Mouse (Mus musculus) forebrain, postnatal 0 days (tissue): ENCODE measurements around the gene Bag3. TPM values are rescaled to one million over a fixed set of nuclear protein-coding genes. Genes with fewer than 3 reads are reported as not detected.

Source experiments
- ATAC-seq: fragments of 200-750 bp; cut with Nextera tagmentation; 2 replicates; pipeline ENCODE4 v1.8.0; 2017; ENCODE audit warnings: mild to moderate bottlenecking, moderate library complexity
- DNase-seq: peaks from one replicate; pipeline ENCODE4 v3.0.0-alpha.2; 2015
- H3K27ac ChIP-seq: fragments of 300-500 bp; sonication (generic); 2 replicates; pipeline ENCODE4 v1.5.1; 2014; ENCODE audit warnings: low read depth, mild to moderate bottlenecking, antibody characterized with exemption, low read length, moderate library complexity, mixed read lengths
- H3K27me3 ChIP-seq: fragments of 300-500 bp; sonication (generic); 2 replicates; pipeline ENCODE4 v1.6.1; 2014; ENCODE audit warnings: mild to moderate bottlenecking, low read length, mixed read lengths; ENCODE audit not compliant: insufficient read depth
- H3K36me3 ChIP-seq: fragments of 300-500 bp; sonication (generic); 2 replicates; pipeline ENCODE4 v1.6.1; 2014; ENCODE audit warnings: mild to moderate bottlenecking, moderate library complexity; ENCODE audit not compliant: insufficient read depth
- H3K4me1 ChIP-seq: fragments of 300-500 bp; sonication (generic); 2 replicates; pipeline ENCODE4 v1.6.1; 2014; ENCODE audit warnings: antibody characterized with exemption; ENCODE audit not compliant: insufficient read depth
- H3K4me2 ChIP-seq: fragments of 300-500 bp; sonication (generic); 2 replicates; pipeline ENCODE4 v1.6.1; 2014; ENCODE audit warnings: low read depth, mild to moderate bottlenecking, moderate library complexity
- H3K4me3 ChIP-seq: fragments of 300-500 bp; sonication (generic); 2 replicates; pipeline ENCODE4 v1.5.1; 2014; ENCODE audit warnings: low read depth, low read length, mixed read lengths
- H3K9ac ChIP-seq: fragments of 300-500 bp; sonication (generic); 2 replicates; pipeline ENCODE4 v1.6.1; 2014; ENCODE audit warnings: mild to moderate bottlenecking
- H3K9me3 ChIP-seq: fragments of 300-500 bp; sonication (generic); 2 replicates; pipeline ENCODE4 v1.6.1; 2016; ENCODE audit warnings: low read length
- CTCF ChIP-seq: sonication (generic); IDR thresholded peaks from 2 replicates; pipeline ENCODE4 v1.5.1; 2016; ENCODE audit warnings: antibody characterized with exemption, control low read depth, low read depth
- WGBS: fragments of 180-500 bp; shearing (Covaris S2); extraction: QIAGEN DNeasy Blood & Tissue Kit; methylation state at CpG from one replicate; pipeline ENCODE4 v1.1.7; 2014; 5-methylcytosine and 5-hydroxymethylcytosine counted together
- polyA plus RNA-seq: library from polyadenylated mRNA; unstranded; fragments of >200 nt; fragmentation: Nextera tagmentation; extraction: Ambion mirVana; gene quantifications from 2 replicates; pipeline ENCODE4 v1.2.1, GENCODE M21; 2015
- total RNA-seq: library from RNA; depleted of rRNA; stranded (reverse); fragments of >200 nt; gene quantifications from 2 replicates; pipeline ENCODE4 v1.2.3, GENCODE M21; 2014; rRNA removed

Bag3 gene
- 2.2 and 4.1 TPM in 2 replicates for total RNA-seq
- polyA plus RNA-seq: 3.0 and 3.8 TPM in 2 replicates

GRCm38 (mm10) chr7:128523349-128523961, at the start of gene Bag3:
TSS of gene Bag3 (plus strand) at chr7:128523616.
- 2% methylated on average over 46 of the region's 46 CpGs for WGBS
- TF ChIP-seq CTCF: no peak
- H3K36me3 ChIP-seq: no peaks in the 10 kb centered on the region
- peak; percentile 86 for ATAC-seq
- H3K27me3 ChIP-seq: 0 out of 2 replicates have a peak, but pooled peaks cover 3% of the 10 kb centered on the region
- no peaks in the 10 kb centered on the region; the same call in 1 of the 2 replicates for H3K4me1 ChIP-seq
- H3K9ac ChIP-seq: peak within 1 kb of the TSS; percentile 34
- peak within 1 kb of the TSS; percentile 23; the same call in 1 of the 2 replicates for H3K27ac ChIP-seq
- DNase-seq: peak; percentile 49
- peak within 1 kb of the TSS; percentile 61 for H3K4me2 ChIP-seq
- H3K9me3 ChIP-seq: no peaks in the 10 kb centered on the region
- H3K4me3 ChIP-seq: peak within 1 kb of the TSS; percentile 33

- Histone ChIP-seq H3K9me3 (no peaks in the 10 kb centered on the region), H3K27ac (no peak overlapping the region), H3K4me1 (no peaks in the 10 kb centered on the region), H3K4me3 (peak overlapping the region; percentile 22; the same call in 1 of the 2 replicates), H3K9ac (no peak overlapping the region), H3K4me2 (peak overlapping the region; percentile 35), H3K27me3 (no peaks in the 10 kb centered on the region), H3K36me3 (no peaks in the 10 kb centered on the region)
- WGBS: 26% methylated on average over 10 of the region's 10 CpGs
- peak; percentile 77 for DNase-seq
- TF ChIP-seq CTCF: peak; percentile 57
- ATAC-seq: peak; percentile 89
Observed at GRCm38 (mm10) chr7:128474322-128474721, 49.1 kb upstream of the Bag3 start.

DNA sequence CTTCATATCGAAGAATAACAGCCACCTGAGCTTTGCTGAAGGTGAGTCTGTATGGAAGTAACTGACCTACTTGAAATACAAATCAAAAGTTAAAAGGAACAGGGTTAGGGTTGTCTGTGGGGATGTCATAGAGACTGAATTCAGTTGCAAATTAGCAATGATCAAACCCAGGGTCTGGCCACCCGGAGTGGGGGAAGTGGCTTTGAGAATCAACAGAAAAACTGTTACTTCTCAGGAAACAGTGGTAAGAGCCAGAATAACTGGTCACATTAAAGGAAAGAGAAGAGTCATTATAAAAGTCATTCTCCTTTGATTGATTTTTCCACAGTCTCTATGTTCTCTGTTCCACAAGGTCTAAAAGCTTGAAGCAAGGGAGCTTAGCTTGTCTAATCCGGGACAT, 34.4 kb upstream of the Bag3 start:
- no peak overlapping the region for H3K9ac ChIP-seq
- H3K36me3 ChIP-seq: no peaks in the 10 kb centered on the region
- no peak overlapping the region for H3K4me2 ChIP-seq
- DNase-seq (no peak), ATAC-seq (no peak)
- no peak overlapping the region for H3K4me3 ChIP-seq
- WGBS: 94% methylated on average over 3 of the region's 3 CpGs
- H3K27ac ChIP-seq: no peak overlapping the region
- TF ChIP-seq CTCF: no peak
- no peaks in the 10 kb centered on the region for H3K4me1 ChIP-seq
- H3K9me3 ChIP-seq: peaks cover 18% of the 10 kb centered on the region; the same call in 1 of the 2 replicates
- no peaks in the 10 kb centered on the region for H3K27me3 ChIP-seq

- H3K4me1 ChIP-seq: no peaks in the 10 kb centered on the region
- H3K9me3 ChIP-seq: no peaks in the 10 kb centered on the region
- TF ChIP-seq CTCF: no peak
- WGBS: 91% methylated on average over 5 of the region's 5 CpGs
- H3K4me3 ChIP-seq: no peak overlapping the region
- H3K9ac ChIP-seq: no peak overlapping the region
- no peak overlapping the region for H3K27ac ChIP-seq
- H3K36me3 ChIP-seq: no peaks in the 10 kb centered on the region
- no peak overlapping the region for H3K4me2 ChIP-seq
- DNase-seq (no peak), ATAC-seq (no peak)
- H3K27me3 ChIP-seq: no peaks in the 10 kb centered on the region
Observed at GRCm38 (mm10) chr7:128494546-128494945, 28.9 kb upstream of the Bag3 start.

DNA sequence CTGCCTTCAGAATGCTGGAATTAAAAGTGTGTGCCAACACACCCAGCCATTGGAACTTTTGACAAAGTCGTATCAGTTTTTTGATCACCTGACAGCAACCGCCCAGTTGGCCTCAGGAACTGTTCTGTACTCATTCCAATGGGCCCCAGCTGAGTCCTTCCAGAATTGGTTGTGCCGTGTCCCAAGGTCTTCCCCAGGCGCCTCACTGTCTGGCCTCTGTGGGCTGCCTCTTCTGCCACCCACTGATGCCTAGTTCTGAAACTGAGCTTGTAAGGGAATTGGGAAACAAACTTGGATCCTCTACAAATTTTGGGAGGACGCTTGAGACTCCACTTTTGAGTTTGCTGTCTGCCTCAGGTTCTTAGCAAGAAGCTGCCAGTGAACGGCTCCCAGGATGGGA, 23.6 kb upstream of the Bag3 start:
- no peak overlapping the region for H3K27ac ChIP-seq
- H3K4me3 ChIP-seq: no peak overlapping the region
- no peak overlapping the region for H3K9ac ChIP-seq
- no peaks in the 10 kb centered on the region for H3K9me3 ChIP-seq
- no peaks in the 10 kb centered on the region for H3K27me3 ChIP-seq
- H3K4me1 ChIP-seq: no peaks in the 10 kb centered on the region
- WGBS: 81% methylated on average over 6 of the region's 6 CpGs
- no peak for TF ChIP-seq CTCF
- no peak overlapping the region for H3K4me2 ChIP-seq
- H3K36me3 ChIP-seq: no peaks in the 10 kb centered on the region
- no peak for ATAC-seq
- DNase-seq: no peak

GRCm38 (mm10) chr7:128504091-128504490, 19.3 kb upstream of the Bag3 start:
- Histone ChIP-seq H3K9me3 (no peaks in the 10 kb centered on the region), H3K27ac (no peak overlapping the region), H3K4me3 (no peak overlapping the region), H3K36me3 (no peaks in the 10 kb centered on the region), H3K27me3 (no peaks in the 10 kb centered on the region), H3K4me2 (no peak overlapping the region), H3K9ac (no peak overlapping the region), H3K4me1 (no peaks in the 10 kb centered on the region)
- ATAC-seq: no peak
- no peak for DNase-seq
- WGBS: 91% methylated on average over 6 of the region's 6 CpGs
- no peak for TF ChIP-seq CTCF

DNA sequence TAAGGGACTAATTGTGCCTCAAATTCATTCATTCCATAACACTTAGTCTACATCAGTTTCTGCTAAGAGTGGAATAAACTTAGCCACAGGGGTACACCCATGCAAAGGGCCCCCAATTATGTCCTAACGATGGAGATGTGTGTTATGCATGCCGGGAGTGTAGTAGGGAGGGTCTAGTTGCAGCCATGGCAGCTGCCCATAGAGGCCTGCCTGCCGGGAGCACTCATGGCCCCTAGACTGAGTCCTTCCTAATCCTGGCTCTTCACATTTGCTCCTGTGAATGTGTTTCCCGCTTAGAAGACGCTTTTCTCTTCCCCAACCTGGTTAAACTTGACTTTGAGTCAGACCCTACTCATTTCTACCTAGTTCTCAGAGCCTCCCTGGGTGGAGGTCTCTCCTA, 11.5 kb upstream of the Bag3 start:
- no peak for ATAC-seq
- Histone ChIP-seq H3K27me3 (no peaks in the 10 kb centered on the region), H3K9ac (no peak overlapping the region), H3K9me3 (no peaks in the 10 kb centered on the region), H3K36me3 (no peaks in the 10 kb centered on the region), H3K4me1 (no peaks in the 10 kb centered on the region), H3K27ac (no peak overlapping the region), H3K4me3 (no peak overlapping the region), H3K4me2 (no peak overlapping the region)
- DNase-seq: no peak
- 78% methylated on average over 5 of the region's 5 CpGs for WGBS
- TF ChIP-seq CTCF: no peak
